In the genomic region with DNA sequence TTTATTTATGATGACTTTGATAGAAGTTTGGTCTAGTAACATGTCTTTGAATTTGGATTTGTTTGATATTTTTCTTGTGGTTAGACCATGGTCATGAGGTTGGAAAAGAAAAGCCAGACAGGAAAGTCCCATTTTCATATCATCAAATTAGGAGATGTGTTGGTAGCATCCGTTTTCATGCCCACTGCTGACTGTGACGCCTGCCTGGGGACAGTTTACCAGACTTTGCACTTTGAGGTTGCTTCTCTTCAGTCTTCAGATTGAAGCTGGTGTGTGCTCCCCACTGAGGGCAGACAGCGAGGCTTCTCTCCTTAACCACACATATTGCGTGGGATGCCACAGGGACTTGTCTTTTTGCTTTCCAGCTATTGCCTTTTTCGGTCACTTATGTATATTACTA, we compare ENCODE assay signal across 24 mouse cellular contexts.
DNase-seq lines count a peak whose midpoint lies in the region; ATAC-seq lines count a peak whose summit lies in the region.
"Had no signal": no experiment of that assay in that cellular context is flagged by ENCODE, and none has a peak within 500 bp of the region (broad histone marks: within the 10 kb centered on the region; RNA-seq: fewer than 3 reads in every experiment).

No protein-coding gene starts in this region.

- no peaks in the 10 kb centered on the region for H3K27me3 ChIP-seq in kidney, embryonic 16.5 days (ENCODE audit: insufficient read depth, low read length)
- no peaks in the 10 kb centered on the region for H3K27me3 ChIP-seq in liver, embryonic 11.5 days (replicated peaks; ENCODE audit: control insufficient read depth, insufficient read depth, low read length)
- H3K27me3 ChIP-seq: CH12.LX; embryonic facial prominence, embryonic 12.5 days; forebrain, embryonic 12.5 days; Patski had no signal

- H3K4me1 ChIP-seq in kidney, embryonic 16.5 days (ENCODE audit: insufficient read depth, low read length): no peaks in the 10 kb centered on the region
- H3K4me1 ChIP-seq in liver, embryonic 11.5 days (replicated peaks; ENCODE audit: control insufficient read depth, insufficient read depth, low read length): no peaks in the 10 kb centered on the region

- H3K4me3 ChIP-seq in kidney, embryonic 16.5 days (ENCODE audit: low read length): no peak overlapping the region
- no peak overlapping the region for H3K4me3 ChIP-seq in liver, embryonic 11.5 days (ENCODE audit: low read depth, low read length)
- H3K4me3 ChIP-seq: embryonic facial prominence, embryonic 10.5 days; embryonic facial prominence, embryonic 12.5 days; forebrain, embryonic 10.5 days; forebrain, embryonic 12.5 days had no signal

- no peaks in the 10 kb centered on the region for H3K36me3 ChIP-seq in kidney, embryonic 16.5 days (ENCODE audit: insufficient read depth, low read length)
- H3K36me3 ChIP-seq in liver, embryonic 11.5 days (ENCODE audit: control insufficient read depth, insufficient read depth, low read length): no peaks in the 10 kb centered on the region
- H3K36me3 ChIP-seq: embryonic facial prominence, embryonic 10.5 days; embryonic facial prominence, embryonic 12.5 days; forebrain, embryonic 10.5 days; forebrain, embryonic 12.5 days; G1E had no signal

- no peak overlapping the region for H3K27ac ChIP-seq in kidney, embryonic 16.5 days (ENCODE audit: low read length)
- H3K27ac ChIP-seq in liver, embryonic 11.5 days (ENCODE audit: low read depth, low read length): no peak overlapping the region
- H3K27ac ChIP-seq: embryonic facial prominence, embryonic 10.5 days; embryonic facial prominence, embryonic 12.5 days; forebrain, embryonic 10.5 days; forebrain, embryonic 12.5 days had no signal

- WGBS in kidney, embryonic 16.5 days: 92% methylated on average over 5 of the region's 5 CpGs
- WGBS in liver, embryonic 11.5 days: 87% methylated on average over 5 of the region's 5 CpGs

- peak; percentile 46 for ATAC-seq in activated CD4-positive, CD25-positive, alpha-beta regulatory T cell, adult 4 months
- ATAC-seq in inflammation-experienced regulatory T-cells, adult 6 months: peak; percentile 71
- ATAC-seq in kidney, embryonic 16.5 days (ENCODE audit: low FRiP score, low TSS enrichment): no peak
- no peak for ATAC-seq in liver, embryonic 11.5 days (replicated peaks; ENCODE audit: low FRiP score)
- ATAC-seq: forebrain, embryonic 14.5 days; forebrain, embryonic 16.5 days; Patski had no signal

- H3K4me2 ChIP-seq in kidney, embryonic 16.5 days (replicated peaks; ENCODE audit: low read depth, low read length): no peak overlapping the region
- no peak overlapping the region for H3K4me2 ChIP-seq in liver, embryonic 11.5 days
- H3K4me2 ChIP-seq: embryonic facial prominence, embryonic 12.5 days; forebrain, embryonic 12.5 days had no signal

- DNase-seq in CD4-positive, CD25-positive, alpha-beta regulatory T cell, adult 2 months (ENCODE audit: low read depth, low spot score): peak; percentile 37
- DNase-seq in liver, embryonic 11.5 days (ENCODE audit: low spot score): no peak
- DNase-seq in adrenal gland, adult 18-20 months (ENCODE audit: low spot score in 2 of 2): no peak
- no peak for DNase-seq in urinary bladder, postnatal 4 days (ENCODE audit: low spot score in 2 of 2)
- DNase-seq: adrenal gland, adult 8-10 months; adrenal gland, postnatal 14 days; adrenal gland, postnatal 36 days; cerebellum, adult 11-12 months; cerebellum, adult 2 months; cerebellum, adult 9-10 months; cerebellum, postnatal 10 days; cerebellum, postnatal 25 days had no signal

- H3K9me3 ChIP-seq in kidney, embryonic 16.5 days (ENCODE audit: low read length): no peaks in the 10 kb centered on the region
- H3K9me3 ChIP-seq in liver, embryonic 11.5 days (ENCODE audit: control insufficient read depth, low read length): no peaks in the 10 kb centered on the region
- H3K9me3 ChIP-seq: embryonic facial prominence, embryonic 10.5 days; embryonic facial prominence, embryonic 12.5 days; forebrain, embryonic 10.5 days; forebrain, embryonic 12.5 days; G1E had no signal

- no peak overlapping the region for H3K9ac ChIP-seq in kidney, embryonic 16.5 days (replicated peaks; ENCODE audit: low read length)
- H3K9ac ChIP-seq in liver, embryonic 11.5 days (ENCODE audit: low read depth, low read length): no peak overlapping the region
- H3K9ac ChIP-seq: embryonic facial prominence, embryonic 12.5 days; forebrain, embryonic 12.5 days had no signal

Comparison
In these comparisons a context has a peak if more than half of its experiments do, and no peak if none do; other contexts are left out.
1. ATAC-seq: peak in activated CD4-positive, CD25-positive, alpha-beta regulatory T cell, adult 4 months (single experiment) and inflammation-experienced regulatory T-cells, adult 6 months (single experiment); none in kidney, embryonic 16.5 days (single experiment) and liver, embryonic 11.5 days (single experiment).